Mouse (Mus musculus): ENCODE measurements around the gene Acss1.

Gene Acss1

DNA sequence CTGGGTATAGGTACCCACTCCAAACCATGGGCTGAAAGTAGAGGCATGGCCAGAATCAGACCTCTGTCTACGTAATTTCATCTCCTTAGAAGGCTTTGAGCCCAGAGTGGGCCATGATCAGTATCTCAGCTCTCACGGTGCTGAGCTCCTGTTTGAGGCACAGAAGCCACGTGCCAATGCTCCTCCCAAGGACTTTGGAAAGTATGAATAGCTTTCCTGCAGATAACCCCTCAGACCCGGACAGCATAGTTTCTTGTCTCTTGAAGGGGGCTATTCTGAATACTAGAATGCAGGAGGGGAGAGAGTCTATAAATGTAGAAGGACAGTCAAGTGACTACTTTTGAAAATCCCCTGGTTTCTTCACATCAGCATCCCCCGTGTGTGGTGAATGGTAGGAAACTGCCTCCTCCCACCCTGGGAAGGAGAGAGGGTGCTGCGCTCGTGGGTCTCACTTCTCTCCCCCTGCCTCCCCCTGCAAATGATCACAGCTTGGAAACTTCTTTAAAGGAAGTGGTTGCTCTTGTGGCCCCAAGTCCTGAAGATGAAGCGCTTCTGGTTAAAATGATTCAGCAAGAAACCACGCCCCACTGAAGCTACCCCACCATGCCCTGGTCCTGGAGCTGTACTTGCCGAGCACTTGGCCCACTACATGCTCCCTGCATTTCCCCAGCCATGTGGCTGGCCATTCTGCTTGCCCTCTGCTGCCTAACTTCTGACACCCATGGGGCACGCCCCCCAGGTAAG, 98.3 kb downstream of the Acss1 start, which contains the start of gene Cst7:
Gene Cst7 (plus strand): TSS at position 569 of the 744 bp plus-strand sequence.
- DNase-seq (ENCODE audit: low spot score in 2 of 2) = no peak
